Mouse (Mus musculus): ENCODE measurements at regions not wholly inside any gene's neighbourhood (a gene's known extent, or its start where the extent isn't known, plus 50 kb on each side); places are given as distances from the start of the nearest gene placed in this dataset.

DNA sequence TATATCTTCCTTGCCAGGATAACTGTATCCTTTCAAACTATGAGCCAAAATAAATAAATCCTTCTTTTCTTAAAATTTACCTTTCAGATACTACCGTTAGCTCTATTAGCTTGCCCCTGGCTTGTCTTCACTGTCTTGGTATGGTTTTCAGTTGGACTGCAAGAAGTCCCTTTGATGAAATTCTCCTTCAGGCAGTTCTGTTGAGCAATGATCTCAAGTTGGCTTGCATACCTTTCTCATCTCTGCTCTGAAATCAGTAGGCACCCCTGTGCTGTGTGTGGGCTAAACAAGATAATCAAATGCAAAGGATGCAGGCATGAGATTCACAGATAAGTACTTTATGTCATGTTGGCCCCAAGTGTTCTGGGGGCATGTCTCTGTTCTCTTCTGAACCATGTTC lies 155.2 kb upstream of the Fst start:
- intact Hi-C loops (cut with DNase I) = no loop called here
- DNase-seq (ENCODE audit: extremely low spot score in 1 of 2, low spot score in 2 of 2) = no peak
- H3K27ac ChIP-seq = no peak overlapping the region
- no peak for TF ChIP-seq CTCF (IDR thresholded peaks at IDR 0.05)
- no peak overlapping the region for H3K4me3 ChIP-seq

DNA sequence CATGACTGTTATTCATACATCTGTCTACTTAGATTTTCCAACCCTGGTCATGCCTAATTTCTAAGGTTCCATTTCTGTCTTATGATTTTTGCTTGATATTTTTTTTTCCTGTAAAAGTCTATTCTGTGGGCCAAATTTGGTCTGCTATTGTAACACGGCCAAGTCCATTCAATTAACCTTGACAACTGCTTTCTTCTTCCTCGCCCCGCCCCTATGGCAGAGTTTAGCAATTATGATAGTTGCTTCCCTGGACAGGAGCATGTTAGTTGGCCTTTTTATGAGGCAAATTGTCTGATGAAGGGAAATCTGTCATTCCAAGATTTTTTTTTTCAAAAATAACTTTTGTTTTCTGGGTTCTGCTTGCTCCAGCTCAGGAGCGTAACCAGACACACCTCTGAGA lies 160.7 kb upstream of the Fst start:
- intact Hi-C loops (cut with DNase I) = no loop called here
- Histone ChIP-seq H3K27ac (no peak overlapping the region), H3K4me3 (no peak overlapping the region)
- no peak for TF ChIP-seq CTCF (IDR thresholded peaks at IDR 0.05)
- no peak for DNase-seq (ENCODE audit: extremely low spot score in 1 of 2, low spot score in 2 of 2)

DNA sequence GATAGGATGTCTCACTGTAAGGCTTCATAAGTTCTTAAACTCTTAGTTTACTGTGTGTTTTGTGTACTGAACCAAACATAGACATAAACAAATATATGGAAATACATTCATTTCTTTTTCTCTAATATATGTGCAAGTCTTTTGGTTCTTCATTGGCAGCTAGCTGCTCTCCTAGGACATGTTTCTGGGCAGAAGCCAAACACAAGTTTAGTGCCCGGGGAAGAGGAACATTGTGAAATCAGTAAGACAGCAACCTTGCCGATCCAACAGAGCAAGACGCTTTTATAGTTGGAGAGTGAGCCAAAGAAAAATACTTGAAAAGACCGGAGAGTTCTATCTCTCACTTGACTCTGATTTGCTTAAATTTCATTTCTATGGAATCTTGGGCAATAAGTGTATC lies 178.0 kb upstream of the Fst start:
- DNase-seq (ENCODE audit: extremely low spot score in 1 of 2, low spot score in 2 of 2) = no peak
- TF ChIP-seq CTCF (IDR thresholded peaks at IDR 0.05) = no peak
- Histone ChIP-seq H3K27ac (no peak overlapping the region), H3K4me3 (no peak overlapping the region)
- intact Hi-C loops (cut with DNase I) = no loop called here

DNA sequence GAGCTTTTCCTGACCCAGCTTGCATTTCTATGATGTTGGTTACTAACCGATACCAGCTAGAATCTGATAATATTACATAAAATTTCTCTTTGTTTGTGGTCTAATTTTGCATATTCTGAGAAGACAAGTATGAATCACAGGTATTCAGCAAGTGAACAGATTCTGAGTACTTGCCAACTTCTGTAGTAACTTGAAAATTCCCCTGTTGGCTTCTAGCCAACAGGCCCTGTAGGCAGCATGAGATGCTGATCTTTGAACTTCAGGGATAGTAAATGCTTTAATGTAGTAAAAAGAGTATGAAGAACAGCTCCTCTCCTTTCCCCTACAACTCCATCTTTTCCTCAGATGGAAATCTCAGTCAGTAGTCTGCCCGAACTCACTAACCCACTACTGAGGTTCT lies 178.5 kb upstream of the Mocs2 start:
- DNase-seq (ENCODE audit: extremely low spot score in 1 of 2, low spot score in 2 of 2) = no peak
- intact Hi-C loops (cut with DNase I) = no loop called here
- no peak overlapping the region for H3K27ac ChIP-seq
- no peak for TF ChIP-seq CTCF (IDR thresholded peaks at IDR 0.05)
- H3K4me3 ChIP-seq = no peak overlapping the region

DNA sequence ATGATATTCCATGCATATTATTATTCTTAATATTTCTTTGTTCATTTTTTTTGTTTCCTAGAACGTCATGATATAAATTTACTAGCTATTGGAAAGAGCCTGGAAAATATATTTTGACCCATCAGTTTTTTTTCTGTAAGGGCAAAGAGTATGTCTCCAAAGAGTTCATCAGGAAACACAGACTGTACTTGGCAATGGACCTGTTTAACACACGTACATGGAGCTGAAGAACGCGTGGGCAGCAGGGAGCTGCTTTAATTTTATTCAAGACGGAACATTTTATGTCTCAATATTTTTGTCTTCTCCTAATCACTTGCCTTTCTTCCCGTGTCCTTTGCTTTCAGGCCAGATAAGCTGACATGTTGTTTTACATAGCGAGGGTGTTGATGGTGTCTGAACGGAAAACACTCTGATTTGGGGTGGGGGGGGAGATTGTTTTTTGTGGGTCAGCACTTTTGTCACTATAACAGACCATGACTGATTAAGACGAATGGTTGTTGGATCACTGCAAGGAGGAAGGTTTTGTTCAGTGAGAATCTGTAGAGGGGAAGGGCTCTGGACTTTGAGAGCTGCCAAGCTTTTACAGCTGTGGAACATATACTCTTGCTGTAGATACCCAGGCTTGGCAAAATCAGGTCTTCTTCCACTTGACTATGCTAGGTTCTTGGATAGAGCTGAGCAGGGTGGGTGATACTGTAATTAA lies 176.2 kb upstream of the Mocs2 start:
- no peak overlapping the region for H3K4me3 ChIP-seq
- TF ChIP-seq CTCF (IDR thresholded peaks at IDR 0.05) = no peak
- H3K27ac ChIP-seq = no peak overlapping the region
- intact Hi-C loops (cut with DNase I) = no loop called here
- no peak for DNase-seq (ENCODE audit: extremely low spot score in 1 of 2, low spot score in 2 of 2)

DNA sequence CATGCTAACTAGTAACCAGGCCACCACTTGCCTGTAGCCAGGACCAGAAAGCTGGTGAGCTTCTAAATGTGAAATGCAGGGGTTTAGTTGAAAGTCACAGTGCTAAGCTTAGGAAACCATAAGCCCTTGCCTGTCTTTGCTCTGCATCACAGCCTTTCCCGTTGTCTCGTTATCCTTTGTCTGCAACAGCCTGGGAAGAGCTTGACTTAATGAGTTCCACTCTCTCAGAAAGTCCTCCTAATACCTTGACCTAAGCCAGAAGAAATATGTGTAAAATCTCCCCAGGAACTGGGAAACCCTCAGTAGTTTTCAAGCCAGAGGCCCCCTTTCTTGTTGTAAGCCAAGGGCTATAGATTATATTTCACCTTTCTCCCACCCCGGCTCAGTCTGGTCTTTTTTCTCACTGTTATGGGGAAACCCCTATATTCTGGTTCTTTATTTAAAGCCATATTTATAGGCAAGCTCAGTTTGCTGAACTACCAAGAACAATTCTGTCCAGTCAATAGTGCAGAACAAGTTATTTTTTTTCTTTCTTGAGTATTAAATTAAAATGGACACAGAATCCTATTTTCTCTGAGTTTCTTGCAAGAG lies 175.0 kb upstream of the Mocs2 start:
- intact Hi-C loops (cut with DNase I) = no loop called here
- Histone ChIP-seq H3K27ac (no peak overlapping the region), H3K4me3 (no peak overlapping the region)
- DNase-seq (ENCODE audit: extremely low spot score in 1 of 2, low spot score in 2 of 2) = no peak
- no peak for TF ChIP-seq CTCF (IDR thresholded peaks at IDR 0.05)

DNA sequence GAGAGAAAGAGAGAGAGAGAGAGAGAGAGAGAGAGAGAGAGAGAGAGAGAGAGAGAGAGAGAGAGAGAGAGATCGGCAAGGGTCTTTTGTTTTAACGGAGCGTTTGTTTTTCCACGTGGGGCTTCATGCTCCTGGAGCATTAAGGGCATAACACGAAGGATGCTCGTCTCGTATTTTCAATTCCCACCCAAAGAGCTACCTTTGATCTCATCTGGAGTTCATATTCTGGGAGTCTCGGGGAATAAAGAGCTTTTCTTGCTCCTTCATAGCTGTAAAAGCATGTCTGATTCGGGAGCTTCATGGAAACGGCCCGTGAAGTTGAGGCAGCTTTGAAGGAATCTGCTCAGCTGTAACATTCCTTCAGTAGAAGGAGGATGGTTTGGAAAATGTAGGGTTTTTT lies 174.5 kb upstream of the Mocs2 start:
- no peak for DNase-seq (ENCODE audit: extremely low spot score in 1 of 2, low spot score in 2 of 2)
- no peak overlapping the region for H3K27ac ChIP-seq
- no peak overlapping the region for H3K4me3 ChIP-seq
- intact Hi-C loops (cut with DNase I) = no loop called here
- no peak for TF ChIP-seq CTCF (IDR thresholded peaks at IDR 0.05)

DNA sequence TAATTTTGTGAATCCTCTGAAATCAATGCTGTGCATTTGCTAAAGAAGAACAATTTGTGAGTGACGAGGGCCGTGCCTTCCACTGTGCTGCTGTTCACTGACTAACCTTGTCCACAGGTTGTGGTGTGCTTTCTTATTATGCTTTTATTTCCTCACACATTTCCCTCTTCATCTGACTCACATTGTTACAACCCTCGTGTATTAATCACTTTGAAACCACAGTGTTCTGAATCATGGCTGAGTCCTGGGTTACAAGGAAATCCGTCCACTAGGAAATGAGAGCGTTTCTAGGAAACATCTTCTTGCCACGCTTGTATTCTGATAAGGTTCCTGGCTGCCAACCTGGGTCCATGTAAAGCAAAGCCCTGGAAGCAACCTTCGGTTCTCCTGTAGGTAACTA lies 163.8 kb upstream of the Mocs2 start:
- intact Hi-C loops (cut with DNase I) = no loop called here
- DNase-seq (ENCODE audit: extremely low spot score in 1 of 2, low spot score in 2 of 2) = no peak
- TF ChIP-seq CTCF (IDR thresholded peaks at IDR 0.05) = no peak
- Histone ChIP-seq H3K27ac (no peak overlapping the region), H3K4me3 (no peak overlapping the region)

DNA sequence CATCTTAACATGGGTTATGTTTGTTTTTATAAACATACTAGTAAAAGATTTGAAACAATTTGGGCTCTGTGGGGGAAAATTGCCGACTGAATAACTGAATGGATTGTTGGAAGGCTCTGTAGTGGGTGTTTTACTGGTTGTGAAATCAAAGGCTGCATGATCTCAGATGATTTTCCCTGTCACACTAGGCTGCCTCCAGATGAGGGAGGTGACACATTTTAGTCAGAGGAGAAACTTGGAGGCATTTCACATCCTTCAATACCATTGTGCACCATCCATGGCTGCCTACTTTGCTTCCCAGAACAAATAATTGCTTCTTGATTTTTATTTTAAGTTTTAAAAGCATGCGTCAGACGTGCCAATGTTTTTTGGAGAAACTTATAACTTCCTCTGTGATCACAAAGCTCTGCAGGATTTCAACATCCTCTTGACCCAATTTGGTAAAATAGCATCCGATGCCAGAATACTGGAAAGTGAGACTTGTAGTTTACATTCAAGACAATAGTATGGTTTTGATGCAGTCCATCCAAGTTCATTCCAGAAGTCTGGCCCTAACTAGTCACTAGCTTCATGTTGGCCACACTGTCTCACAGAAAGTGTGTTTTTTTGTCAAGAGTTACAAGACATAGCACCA lies 163.0 kb upstream of the Mocs2 start:
- no peak overlapping the region for H3K27ac ChIP-seq
- DNase-seq (ENCODE audit: extremely low spot score in 1 of 2, low spot score in 2 of 2) = no peak
- no peak for TF ChIP-seq CTCF (IDR thresholded peaks at IDR 0.05)
- H3K4me3 ChIP-seq = no peak overlapping the region
- intact Hi-C loops (cut with DNase I) = no loop called here

DNA sequence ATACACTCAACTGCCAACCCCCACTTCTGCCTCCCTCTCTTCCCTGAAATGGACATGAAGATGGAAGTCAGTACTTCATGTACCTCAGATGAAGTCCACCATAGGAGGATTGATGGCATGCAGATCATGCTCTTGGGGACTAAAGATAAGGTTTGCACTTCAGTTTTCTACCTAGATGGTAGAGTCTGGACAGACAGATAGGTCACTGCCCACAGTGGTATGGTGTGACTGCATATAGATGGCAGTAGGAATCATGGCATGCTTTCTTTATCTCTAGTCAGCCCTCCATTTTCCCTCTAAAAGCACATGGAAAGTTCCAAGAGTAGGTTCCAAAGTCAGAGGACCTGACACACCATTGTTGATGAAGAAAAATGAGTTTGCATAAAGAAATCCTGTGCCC lies 145.6 kb upstream of the Mocs2 start:
- DNase-seq (ENCODE audit: extremely low spot score in 1 of 2, low spot score in 2 of 2) = no peak
- Histone ChIP-seq H3K27ac (no peak overlapping the region), H3K4me3 (no peak overlapping the region)
- no peak for TF ChIP-seq CTCF (IDR thresholded peaks at IDR 0.05)
- intact Hi-C loops (cut with DNase I) = no loop called here

DNA sequence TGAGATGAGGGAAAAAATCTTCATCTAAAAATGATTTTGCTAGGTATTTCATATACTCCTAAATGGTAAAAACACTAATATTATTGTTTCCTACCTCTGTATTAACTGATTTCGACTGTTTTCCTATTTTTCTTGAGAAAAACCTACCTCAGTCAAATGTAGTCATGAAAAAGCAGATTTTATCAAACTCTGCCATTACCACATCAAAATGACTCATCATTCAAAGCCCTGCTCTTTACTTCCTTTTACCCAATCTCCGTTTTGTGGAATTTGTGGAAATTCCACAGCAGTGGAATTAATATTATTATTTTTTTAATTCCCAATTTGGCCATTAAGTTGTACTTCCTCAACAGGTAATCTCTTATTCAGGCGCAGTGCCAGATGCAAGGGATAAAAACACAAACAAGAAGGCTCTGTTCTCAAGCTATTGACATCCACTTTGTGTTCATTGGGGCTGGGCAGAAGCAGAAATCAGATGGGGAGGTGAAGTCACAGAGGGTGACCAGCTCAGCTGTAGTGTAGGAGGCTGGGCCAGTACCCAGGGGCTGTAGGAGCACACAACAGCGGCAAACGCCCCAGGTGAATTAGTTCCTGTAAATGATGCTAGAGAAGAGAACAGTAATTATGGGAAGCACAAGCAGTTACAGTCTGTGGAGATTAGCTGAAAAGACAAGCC lies 138.2 kb upstream of the Mocs2 start:
- no peak for TF ChIP-seq CTCF (IDR thresholded peaks at IDR 0.05)
- DNase-seq (ENCODE audit: extremely low spot score in 1 of 2, low spot score in 2 of 2) = no peak
- Histone ChIP-seq H3K27ac (no peak overlapping the region), H3K4me3 (no peak overlapping the region)
- intact Hi-C loops (cut with DNase I) = no loop called here

DNA sequence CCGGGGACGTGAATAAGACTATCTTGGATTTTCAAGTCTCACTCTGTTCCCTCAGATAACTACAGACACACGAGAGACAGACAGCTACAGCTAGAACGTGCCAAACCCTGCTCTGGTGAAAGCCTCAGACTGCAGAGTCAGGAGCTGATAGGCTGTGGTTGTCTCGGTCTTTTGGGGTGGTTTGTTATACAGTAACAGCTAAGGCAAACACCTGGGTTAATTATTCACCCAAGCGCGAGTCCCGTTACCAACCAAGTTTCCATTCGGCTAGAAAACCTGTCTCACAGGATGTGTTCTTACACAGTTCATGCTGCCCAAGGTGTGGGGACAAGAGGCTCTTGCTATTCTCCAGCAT lies 137.7 kb upstream of the Mocs2 start:
- H3K27ac ChIP-seq = no peak overlapping the region
- DNase-seq (ENCODE audit: extremely low spot score in 1 of 2, low spot score in 2 of 2) = no peak
- intact Hi-C loops (cut with DNase I) = no loop called here
- TF ChIP-seq CTCF (IDR thresholded peaks at IDR 0.05) = no peak
- H3K4me3 ChIP-seq = no peak overlapping the region
